Mouse (Mus musculus) small intestine, adult 2 months (tissue): Measurements from ENCODE around the gene Ralgps2.

ENCODE experiments used
- CTCF ChIP-seq: fragments of 200-500 bp; IDR thresholded peaks from 2 replicates; pipeline ENCODE4 v1.5.1; 2012; ENCODE audit warnings: low read depth, mild to moderate bottlenecking, control low read depth, inconsistent platforms, low read length, moderate library complexity, mixed read lengths; ENCODE audit not compliant: insufficient replicate concordance, insufficient read length; ENCODE audit errors: extremely low read depth
- POLR2A ChIP-seq: fragments of 200-500 bp; IDR thresholded peaks from 2 replicates; pipeline ENCODE4 v1.6.1; 2012; ENCODE audit warnings: low read depth, mild to moderate bottlenecking, control low read depth, inconsistent platforms, low read length, moderate library complexity

GRCm38 (mm10) chr1:156922921-156923320, 16.5 kb downstream of the Ralgps2 start:
- TF ChIP-seq CTCF, result no peak
- TF ChIP-seq POLR2A, result no peak
